Mouse (Mus musculus) embryonic facial prominence, embryonic 11.5 days (tissue): ENCODE data around the gene Commd8. TPM values are rescaled to one million over a fixed set of nuclear protein-coding genes. Genes with fewer than 3 reads are reported as not detected.
A peak's percentile ranks its signal among the peaks of the same experiment; 100 is the strongest.

Experiments used
- ATAC-seq: fragments of 200-750 bp; cut with Nextera tagmentation; replicated peaks from 2 replicates; pipeline ENCODE4 v1.8.0; 2017; ENCODE audit warnings: low read depth; ENCODE audit not compliant: insufficient number of reproducible peaks, low FRiP score, low TSS enrichment
- DNase-seq: peaks from one replicate; pipeline ENCODE4 v3.0.0-alpha.2; 2015; ENCODE audit warnings: low spot score
- H3K27ac ChIP-seq: fragments of 300-500 bp; sonication (generic); replicated peaks from 2 replicates; pipeline ENCODE4 v1.5.1; 2014; ENCODE audit warnings: mild to moderate bottlenecking, low read depth, low read length, control low read depth
- H3K27me3 ChIP-seq: fragments of 300-500 bp; sonication (generic); 2 replicates; pipeline ENCODE4 v1.6.1; 2014; ENCODE audit warnings: mild to moderate bottlenecking, low read length, moderate library complexity, mixed read lengths; ENCODE audit not compliant: control insufficient read depth, insufficient read depth
- H3K36me3 ChIP-seq: fragments of 300-500 bp; sonication (generic); replicated peaks from 2 replicates; pipeline ENCODE4 v1.6.1; 2014; ENCODE audit warnings: low read depth, mild to moderate bottlenecking, low read length, moderate library complexity, mixed read lengths; ENCODE audit not compliant: control insufficient read depth, insufficient read depth
- H3K4me1 ChIP-seq: fragments of 300-500 bp; sonication (generic); 2 replicates; pipeline ENCODE4 v1.6.1; 2014; ENCODE audit warnings: low read length, mixed read lengths; ENCODE audit not compliant: control insufficient read depth, insufficient read depth
- H3K4me2 ChIP-seq: fragments of 300-500 bp; sonication (generic); 2 replicates; pipeline ENCODE4 v1.6.1; 2014; ENCODE audit warnings: low read depth, mild to moderate bottlenecking, control low read depth, low read length, moderate library complexity
- H3K4me3 ChIP-seq: fragments of 300-500 bp; sonication (generic); 2 replicates; pipeline ENCODE4 v1.5.1; 2014; ENCODE audit warnings: low read depth, low read length, control low read depth
- H3K9ac ChIP-seq: fragments of 300-500 bp; sonication (generic); replicated peaks from 2 replicates; pipeline ENCODE4 v1.6.1; 2014; ENCODE audit warnings: mild to moderate bottlenecking, control low read depth, low read length
- H3K9me3 ChIP-seq: fragments of 300-500 bp; sonication (generic); replicated peaks from 2 replicates; pipeline ENCODE4 v1.6.1; 2016; ENCODE audit warnings: mild to moderate bottlenecking, low read length, inconsistent platforms, mixed read lengths; ENCODE audit not compliant: control insufficient read depth
- WGBS: fragments of 180-500 bp; shearing (Covaris S2); extraction: QIAGEN DNeasy Blood & Tissue Kit; methylation state at CpG from one replicate; pipeline ENCODE4 v1.1.7; 2014; 5-methylcytosine and 5-hydroxymethylcytosine counted together
- polyA plus RNA-seq: library from polyadenylated mRNA; unstranded; fragments of >200 nt; fragmentation: Nextera tagmentation; extraction: Ambion mirVana; gene quantifications from 2 replicates; pipeline ENCODE4 v1.2.1, GENCODE M21; 2014

Commd8 gene
- polyA plus RNA-seq, 1 experiment from 2014 or later, result 218 TPM

GRCm38 (mm10) chr5:72148679-72149078 lies 19.3 kb downstream of the Commd8 start:
- H3K27me3 ChIP-seq, result no peaks in the 10 kb centered on the region
- no peaks in the 10 kb centered on the region for H3K36me3 ChIP-seq
- no peak overlapping the region for H3K4me3 ChIP-seq
- peak; percentile 72 for DNase-seq
- no peak for ATAC-seq
- H3K27ac ChIP-seq, result no peak overlapping the region
- no peaks in the 10 kb centered on the region for H3K9me3 ChIP-seq
- H3K4me2 ChIP-seq, result no peak overlapping the region
- H3K4me1 ChIP-seq, result no peaks in the 10 kb centered on the region
- no peak overlapping the region for H3K9ac ChIP-seq
- WGBS, result 43% methylated on average over 5 of the region's 5 CpGs

- no peak for DNase-seq
- H3K36me3 ChIP-seq, result no peaks in the 10 kb centered on the region
- H3K4me2 ChIP-seq, result no peak overlapping the region
- 77% methylated on average over 1 of the region's 1 CpGs for WGBS
- no peaks in the 10 kb centered on the region for H3K9me3 ChIP-seq
- H3K27me3 ChIP-seq, result no peaks in the 10 kb centered on the region
- no peak overlapping the region for H3K27ac ChIP-seq
- no peaks in the 10 kb centered on the region for H3K4me1 ChIP-seq
- H3K4me3 ChIP-seq, result no peak overlapping the region
- H3K9ac ChIP-seq, result no peak overlapping the region
- no peak for ATAC-seq
Measured at GRCm38 (mm10) chr5:72139619-72140018, 28.4 kb downstream of the Commd8 start.

GRCm38 (mm10) chr5:72138256-72138655 lies 29.7 kb downstream of the Commd8 start:
- Histone ChIP-seq H3K9me3 (no peaks in the 10 kb centered on the region), H3K4me3 (no peak overlapping the region), H3K9ac (no peak overlapping the region), H3K36me3 (no peaks in the 10 kb centered on the region), H3K4me2 (no peak overlapping the region), H3K4me1 (no peaks in the 10 kb centered on the region), H3K27me3 (no peaks in the 10 kb centered on the region), H3K27ac (no peak overlapping the region)
- DNase-seq (no peak), ATAC-seq (no peak)
- 81% methylated on average over 7 of the region's 7 CpGs for WGBS

- Histone ChIP-seq H3K9ac (no peak overlapping the region), H3K4me1 (no peaks in the 10 kb centered on the region), H3K4me3 (no peak overlapping the region), H3K4me2 (no peak overlapping the region), H3K36me3 (no peaks in the 10 kb centered on the region), H3K27ac (no peak overlapping the region), H3K9me3 (no peaks in the 10 kb centered on the region), H3K27me3 (no peaks in the 10 kb centered on the region)
- DNase-seq, result no peak
- 68% methylated on average over 2 of the region's 2 CpGs for WGBS
- ATAC-seq, result no peak
Measured at GRCm38 (mm10) chr5:72133906-72134305, 34.1 kb downstream of the Commd8 start.

- no peaks in the 10 kb centered on the region for H3K36me3 ChIP-seq
- H3K4me1 ChIP-seq, result no peaks in the 10 kb centered on the region
- no peak overlapping the region for H3K9ac ChIP-seq
- H3K27ac ChIP-seq, result no peak overlapping the region
- ATAC-seq (no peak), DNase-seq (no peak)
- H3K4me3 ChIP-seq, result no peak overlapping the region
- no peaks in the 10 kb centered on the region for H3K27me3 ChIP-seq
- WGBS, result 89% methylated on average over 4 of the region's 4 CpGs
- H3K4me2 ChIP-seq, result no peak overlapping the region
- H3K9me3 ChIP-seq, result no peaks in the 10 kb centered on the region
Measured at GRCm38 (mm10) chr5:72126681-72127080, 41.3 kb downstream of the Commd8 start.

- WGBS, result 83% methylated on average over 6 of the region's 6 CpGs
- no peaks in the 10 kb centered on the region for H3K4me1 ChIP-seq
- no peak for ATAC-seq
- H3K4me3 ChIP-seq, result no peak overlapping the region
- no peaks in the 10 kb centered on the region for H3K9me3 ChIP-seq
- DNase-seq, result no peak
- H3K4me2 ChIP-seq, result no peak overlapping the region
- H3K9ac ChIP-seq, result no peak overlapping the region
- no peaks in the 10 kb centered on the region for H3K27me3 ChIP-seq
- H3K27ac ChIP-seq, result no peak overlapping the region
- no peaks in the 10 kb centered on the region for H3K36me3 ChIP-seq
Measured at GRCm38 (mm10) chr5:72122414-72123037, 45.5 kb downstream of the Commd8 start.
